Mouse (Mus musculus): ENCODE measurements at regions not wholly inside any gene's neighbourhood (a gene's known extent, or its start where the extent isn't known, plus 50 kb on each side); places are given as distances from the start of the nearest gene placed in this dataset.

GRCm38 (mm10) chr8:7973791-7974190 lies 687.3 kb downstream of the Efnb2 start:
- TF ChIP-seq CHD2 (IDR thresholded peaks at IDR 0.05; ENCODE audit: low read depth, low read length) (no peak), ZC3H11A (IDR thresholded peaks at IDR 0.05; ENCODE audit: borderline replicate concordance, low read depth, low read length) (no peak), ZNF384 (IDR thresholded peaks at IDR 0.05; ENCODE audit: low read depth, low read length) (no peak), HCFC1 (IDR thresholded peaks at IDR 0.05; ENCODE audit: borderline replicate concordance, insufficient read depth, low read length) (no peak), MAFK (IDR thresholded peaks at IDR 0.05; ENCODE audit: insufficient read depth, low read depth, low read length) (no peak)
- H3K4me1 ChIP-seq (ENCODE audit: control insufficient read depth in 2 of 2, insufficient read depth in 2 of 2, low read length in 2 of 2, poor library complexity in 1 of 2) = no peaks in the 10 kb centered on the region
- H3K27ac ChIP-seq (ENCODE audit: insufficient read depth, low read depth, low read length, poor library complexity, severe bottlenecking) = no peak overlapping the region
- no peaks in the 10 kb centered on the region for H3K9me3 ChIP-seq (ENCODE audit: control insufficient read depth, insufficient read depth, low read depth, low read length)
- no peaks in the 10 kb centered on the region for H3K36me3 ChIP-seq (ENCODE audit: control insufficient read depth, insufficient read depth, low read length, poor library complexity, severe bottlenecking)
- in situ Hi-C loops (cut with MboI; ENCODE audit: low sequenced_read_pairs in 2 of 2, unreplicated experiment in 2 of 2) = no loop called here
- no peak overlapping the region for H3K9ac ChIP-seq (ENCODE audit: insufficient read depth, low read depth, low read length, poor library complexity, severe bottlenecking)
- no peak for DNase-seq (ENCODE audit: low read depth, low spot score)
- H3K4me3 ChIP-seq (ENCODE audit: insufficient read depth in 1 of 2, low read depth in 1 of 2, low read length in 2 of 2, poor library complexity in 1 of 2, severe bottlenecking in 1 of 2) = no peak overlapping the region

GRCm38 (mm10) chr8:7964276-7964675 lies 696.8 kb downstream of the Efnb2 start:
- H3K4me1 ChIP-seq (ENCODE audit: control insufficient read depth in 2 of 2, insufficient read depth in 2 of 2, low read length in 2 of 2, poor library complexity in 1 of 2) = no peaks in the 10 kb centered on the region
- no peak for DNase-seq (ENCODE audit: low read depth, low spot score)
- H3K9ac ChIP-seq (ENCODE audit: insufficient read depth, low read depth, low read length, poor library complexity, severe bottlenecking) = no peak overlapping the region
- H3K9me3 ChIP-seq (ENCODE audit: control insufficient read depth, insufficient read depth, low read depth, low read length) = no peaks in the 10 kb centered on the region
- in situ Hi-C loops (cut with MboI; ENCODE audit: low sequenced_read_pairs in 2 of 2, unreplicated experiment in 2 of 2) = no loop called here
- H3K4me3 ChIP-seq (ENCODE audit: insufficient read depth in 1 of 2, low read depth in 1 of 2, low read length in 2 of 2, poor library complexity in 1 of 2, severe bottlenecking in 1 of 2) = no peak overlapping the region
- TF ChIP-seq ZC3H11A (IDR thresholded peaks at IDR 0.05; ENCODE audit: borderline replicate concordance, low read depth, low read length) (no peak), MAFK (IDR thresholded peaks at IDR 0.05; ENCODE audit: insufficient read depth, low read depth, low read length) (no peak), HCFC1 (IDR thresholded peaks at IDR 0.05; ENCODE audit: borderline replicate concordance, insufficient read depth, low read length) (no peak), ZNF384 (IDR thresholded peaks at IDR 0.05; ENCODE audit: low read depth, low read length) (no peak), CHD2 (IDR thresholded peaks at IDR 0.05; ENCODE audit: low read depth, low read length) (no peak)
- H3K36me3 ChIP-seq (ENCODE audit: control insufficient read depth, insufficient read depth, low read length, poor library complexity, severe bottlenecking) = no peaks in the 10 kb centered on the region
- H3K27ac ChIP-seq (ENCODE audit: insufficient read depth, low read depth, low read length, poor library complexity, severe bottlenecking) = no peak overlapping the region

GRCm38 (mm10) chr8:7956745-7957144 lies 704.3 kb downstream of the Efnb2 start:
- Histone ChIP-seq H3K36me3 (ENCODE audit: control insufficient read depth, insufficient read depth, low read length, poor library complexity, severe bottlenecking) (no peaks in the 10 kb centered on the region), H3K4me1 (ENCODE audit: control insufficient read depth in 2 of 2, insufficient read depth in 2 of 2, low read length in 2 of 2, poor library complexity in 1 of 2) (no peaks in the 10 kb centered on the region), H3K9me3 (ENCODE audit: control insufficient read depth, insufficient read depth, low read depth, low read length) (no peaks in the 10 kb centered on the region), H3K9ac (ENCODE audit: insufficient read depth, low read depth, low read length, poor library complexity, severe bottlenecking) (no peak overlapping the region), H3K27ac (ENCODE audit: insufficient read depth, low read depth, low read length, poor library complexity, severe bottlenecking) (no peak overlapping the region), H3K4me3 (ENCODE audit: insufficient read depth in 1 of 2, low read depth in 1 of 2, low read length in 2 of 2, poor library complexity in 1 of 2, severe bottlenecking in 1 of 2) (no peak overlapping the region)
- DNase-seq (ENCODE audit: low read depth, low spot score) = no peak
- no peak for TF ChIP-seq MAFK (IDR thresholded peaks at IDR 0.05; ENCODE audit: insufficient read depth, low read depth, low read length)
- TF ChIP-seq ZC3H11A (IDR thresholded peaks at IDR 0.05; ENCODE audit: borderline replicate concordance, low read depth, low read length) = no peak
- TF ChIP-seq ZNF384 (IDR thresholded peaks at IDR 0.05; ENCODE audit: low read depth, low read length) = no peak
- TF ChIP-seq HCFC1 (IDR thresholded peaks at IDR 0.05; ENCODE audit: borderline replicate concordance, insufficient read depth, low read length) = no peak
- no peak for TF ChIP-seq CHD2 (IDR thresholded peaks at IDR 0.05; ENCODE audit: low read depth, low read length)
- in situ Hi-C loops (cut with MboI; ENCODE audit: low sequenced_read_pairs in 2 of 2, unreplicated experiment in 2 of 2) = no loop called here

GRCm38 (mm10) chr8:7954851-7955250 lies 706.2 kb downstream of the Efnb2 start:
- no peak overlapping the region for H3K27ac ChIP-seq (ENCODE audit: insufficient read depth, low read depth, low read length, poor library complexity, severe bottlenecking)
- no peak overlapping the region for H3K4me3 ChIP-seq (ENCODE audit: insufficient read depth in 1 of 2, low read depth in 1 of 2, low read length in 2 of 2, poor library complexity in 1 of 2, severe bottlenecking in 1 of 2)
- no peaks in the 10 kb centered on the region for H3K4me1 ChIP-seq (ENCODE audit: control insufficient read depth in 2 of 2, insufficient read depth in 2 of 2, low read length in 2 of 2, poor library complexity in 1 of 2)
- H3K9me3 ChIP-seq (ENCODE audit: control insufficient read depth, insufficient read depth, low read depth, low read length) = no peaks in the 10 kb centered on the region
- H3K9ac ChIP-seq (ENCODE audit: insufficient read depth, low read depth, low read length, poor library complexity, severe bottlenecking) = no peak overlapping the region
- TF ChIP-seq HCFC1 (IDR thresholded peaks at IDR 0.05; ENCODE audit: borderline replicate concordance, insufficient read depth, low read length) (no peak), ZNF384 (IDR thresholded peaks at IDR 0.05; ENCODE audit: low read depth, low read length) (no peak), CHD2 (IDR thresholded peaks at IDR 0.05; ENCODE audit: low read depth, low read length) (no peak), ZC3H11A (IDR thresholded peaks at IDR 0.05; ENCODE audit: borderline replicate concordance, low read depth, low read length) (no peak), MAFK (IDR thresholded peaks at IDR 0.05; ENCODE audit: insufficient read depth, low read depth, low read length) (no peak)
- DNase-seq (ENCODE audit: low read depth, low spot score) = no peak
- in situ Hi-C loops (cut with MboI; ENCODE audit: low sequenced_read_pairs in 2 of 2, unreplicated experiment in 2 of 2) = no loop called here
- no peaks in the 10 kb centered on the region for H3K36me3 ChIP-seq (ENCODE audit: control insufficient read depth, insufficient read depth, low read length, poor library complexity, severe bottlenecking)

Data from ES-E14 (cell line).